Mouse (Mus musculus) C2C12 (cell line): Measurements from ENCODE around the gene Acoxl. TPM values are rescaled to one million over a fixed set of nuclear protein-coding genes. Genes with fewer than 3 reads are reported as not detected.

Experiments used
- H3K27me3 ChIP-seq: one replicate; pipeline ENCODE4 v1.6.1; 2011; ENCODE audit not compliant: control insufficient read depth, insufficient read depth, insufficient read length
- H3K36me3 ChIP-seq: one replicate; pipeline ENCODE4 v1.6.1; 2011; ENCODE audit not compliant: control insufficient read depth, insufficient read depth
- H3K4me3 ChIP-seq: one replicate; pipeline ENCODE4 v1.5.1; 2011; ENCODE audit warnings: mild to moderate bottlenecking, control low read depth; ENCODE audit not compliant: poor library complexity, insufficient read depth, severe bottlenecking
- H3K79me2 ChIP-seq: one replicate; pipeline ENCODE4 v1.6.1; 2011; ENCODE audit not compliant: control insufficient read depth, insufficient read depth
- H3K79me3 ChIP-seq: one replicate; pipeline ENCODE4 v1.6.1; 2011; ENCODE audit warnings: low read depth, control low read depth
- H3ac ChIP-seq: one replicate; pipeline ENCODE3; 2011; ENCODE audit warnings: low read depth; ENCODE audit not compliant: control insufficient read depth, insufficient read length
- CEBPB ChIP-seq: IDR thresholded peaks from one replicate; pipeline ENCODE4 v1.6.1; 2011; ENCODE audit warnings: low read depth, mild to moderate bottlenecking, control low read depth, moderate library complexity
- CTCF ChIP-seq: IDR thresholded peaks from one replicate; pipeline ENCODE4 v1.5.1; 2011; ENCODE audit not compliant: control insufficient read depth, insufficient read depth, insufficient read length
- FOSL1 ChIP-seq: IDR thresholded peaks from one replicate; pipeline ENCODE4 v1.8.0; 2011; ENCODE audit warnings: mild to moderate bottlenecking, low read length; ENCODE audit not compliant: poor library complexity, insufficient read depth, severe bottlenecking
- MAX ChIP-seq: IDR thresholded peaks from one replicate; pipeline ENCODE4 v1.6.1; 2011; ENCODE audit warnings: mild to moderate bottlenecking, control low read depth
- MYOD1 ChIP-seq: IDR thresholded peaks from one replicate; pipeline ENCODE4 v1.6.1; 2011; ENCODE audit warnings: low read depth; ENCODE audit not compliant: control insufficient read depth, insufficient read length
- MYOG ChIP-seq: IDR thresholded peaks from one replicate; pipeline ENCODE4 v1.6.1; 2011; ENCODE audit not compliant: control insufficient read depth, insufficient read length; ENCODE audit errors: extremely low read depth
- USF1 ChIP-seq: IDR thresholded peaks from one replicate; pipeline ENCODE4 v1.6.1; 2011; ENCODE audit warnings: low read depth, mild to moderate bottlenecking, control low read depth, moderate library complexity
- polyA plus RNA-seq: library from polyadenylated mRNA; unstranded; fragments of >200 nt; fragmentation: generic; extraction: Trizol; gene quantifications from one replicate; pipeline ENCODE4 v1.2.1, GENCODE M21; 2012; ENCODE audit warnings: missing spikeins

The Acoxl gene
- polyA plus RNA-seq, 1 experiment, result not detected

DNA sequence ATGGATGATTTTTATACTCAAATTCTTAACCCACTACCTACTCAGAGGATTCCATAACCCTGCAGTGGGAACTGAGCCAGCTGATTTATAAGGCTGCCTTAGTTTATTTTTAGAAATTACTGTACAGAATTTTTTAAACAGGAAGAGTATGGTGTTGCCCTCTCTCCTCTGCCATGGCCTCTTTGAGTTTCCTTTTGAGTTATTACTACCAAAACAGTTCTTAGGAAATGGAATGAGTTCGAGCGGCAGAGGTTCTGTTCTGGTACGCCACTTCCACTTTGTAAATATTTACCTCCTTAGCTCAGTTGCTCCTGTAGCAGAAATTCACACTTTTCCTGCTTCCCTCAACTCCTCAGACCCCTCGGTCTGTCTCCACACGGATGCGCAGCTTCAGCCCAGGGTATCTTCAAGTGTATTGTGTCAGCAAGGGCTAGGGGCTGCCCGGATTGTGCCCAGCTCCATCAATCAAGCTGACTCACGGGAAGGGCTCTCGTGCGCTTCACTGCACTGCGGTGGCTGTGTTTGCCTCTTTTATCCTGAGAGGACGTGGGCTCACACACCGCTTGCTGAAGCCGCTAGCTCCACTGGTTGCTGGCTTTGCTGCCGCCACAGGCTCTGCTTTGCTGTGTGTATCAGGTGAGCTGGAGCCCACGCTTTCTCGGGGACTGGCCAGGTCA, 320.2 kb downstream of the Acoxl start:
- Histone ChIP-seq H3ac (no peak overlapping the region), H3K4me3 (no peak overlapping the region), H3K79me3 (no peaks in the 10 kb centered on the region), H3K79me2 (no peaks in the 10 kb centered on the region), H3K27me3 (no peaks in the 10 kb centered on the region), H3K36me3 (peaks cover 8% of the 10 kb centered on the region)
- no peak for TF ChIP-seq MYOG
- TF ChIP-seq CTCF, result no peak
- TF ChIP-seq MYOD1, result no peak
- TF ChIP-seq USF1, result no peak
- no peak for TF ChIP-seq CEBPB

DNA sequence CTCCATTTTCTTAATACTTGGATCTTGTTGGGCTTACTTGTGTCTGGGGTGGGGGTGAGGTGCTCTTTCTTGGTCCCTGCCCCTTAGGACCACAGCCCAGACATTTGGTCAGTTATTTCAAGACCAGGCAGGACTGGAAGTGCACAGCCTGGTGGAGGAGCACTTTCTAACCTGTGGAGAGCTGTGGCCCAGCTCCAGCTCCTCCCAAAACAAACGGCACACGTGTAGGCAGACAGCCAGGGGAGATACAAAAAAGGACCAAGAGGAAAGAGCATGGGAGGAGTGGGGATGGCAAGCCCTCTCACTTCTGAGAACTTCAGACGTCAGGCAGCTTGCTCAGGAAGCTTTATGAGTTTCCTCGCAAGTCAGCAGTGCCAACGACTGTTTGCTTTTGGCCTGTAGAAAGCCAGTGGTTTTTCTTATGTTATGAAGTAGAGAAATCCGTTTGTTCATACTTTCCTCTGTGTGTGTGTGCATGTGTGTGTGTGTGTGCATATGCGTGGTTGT, 321.0 kb downstream of the Acoxl start:
- H3K27me3 ChIP-seq, result no peaks in the 10 kb centered on the region
- peaks cover 8% of the 10 kb centered on the region for H3K36me3 ChIP-seq
- no peaks in the 10 kb centered on the region for H3K79me2 ChIP-seq
- H3K4me3 ChIP-seq, result no peak overlapping the region
- H3K79me3 ChIP-seq, result no peaks in the 10 kb centered on the region
- TF ChIP-seq CEBPB, result no peak
- TF ChIP-seq CTCF, result no peak
- no peak for TF ChIP-seq FOSL1
- no peak for TF ChIP-seq MYOG
- TF ChIP-seq MAX, result no peak
- no peak for TF ChIP-seq MYOD1
- no peak for TF ChIP-seq USF1
- no peak overlapping the region for H3ac ChIP-seq

GRCm38 (mm10) chr2:128163177-128163576, 324.5 kb downstream of the Acoxl start:
- no peak for TF ChIP-seq CEBPB
- TF ChIP-seq MYOG, result no peak
- TF ChIP-seq USF1, result no peak
- no peak for TF ChIP-seq MAX
- TF ChIP-seq FOSL1, result no peak
- no peak for TF ChIP-seq MYOD1
- no peak for TF ChIP-seq CTCF
- H3K79me3 ChIP-seq, result no peaks in the 10 kb centered on the region
- H3K36me3 ChIP-seq, result peaks cover 2% of the 10 kb centered on the region
- H3K79me2 ChIP-seq, result no peaks in the 10 kb centered on the region
- no peak overlapping the region for H3K4me3 ChIP-seq
- H3ac ChIP-seq, result no peak overlapping the region
- no peaks in the 10 kb centered on the region for H3K27me3 ChIP-seq

GRCm38 (mm10) chr2:128166623-128167423, 328.1 kb downstream of the Acoxl start:
- no peaks in the 10 kb centered on the region for H3K79me3 ChIP-seq
- no peak for TF ChIP-seq USF1
- no peak for TF ChIP-seq FOSL1
- TF ChIP-seq MYOG, result no peak
- TF ChIP-seq MYOD1, result no peak
- no peak for TF ChIP-seq CTCF
- TF ChIP-seq CEBPB, result no peak
- no peak for TF ChIP-seq MAX
- H3ac ChIP-seq, result no peak overlapping the region
- no peaks in the 10 kb centered on the region for H3K79me2 ChIP-seq
- H3K36me3 ChIP-seq, result no peaks in the 10 kb centered on the region
- H3K4me3 ChIP-seq, result no peak overlapping the region
- H3K27me3 ChIP-seq, result no peaks in the 10 kb centered on the region

DNA sequence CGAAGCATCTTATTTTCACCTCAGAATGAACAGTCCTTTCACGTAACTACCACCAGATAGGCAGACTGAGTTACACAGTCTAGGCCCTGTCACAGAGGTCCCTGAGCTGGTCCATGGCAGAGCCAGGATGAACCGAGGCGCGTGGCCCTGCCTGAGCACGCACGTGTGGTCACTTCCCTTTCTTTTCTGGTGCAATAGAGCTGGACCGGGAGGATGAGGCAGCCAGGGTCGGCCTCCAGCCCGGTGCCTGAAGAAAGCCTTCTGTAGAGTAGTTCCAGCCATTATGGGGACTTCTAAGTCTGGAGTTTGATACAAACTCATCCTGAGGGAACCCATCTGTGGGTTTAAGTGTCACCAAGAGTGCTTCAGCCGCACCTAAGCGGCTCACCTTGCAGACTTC, 329.3 kb downstream of the Acoxl start:
- H3K79me3 ChIP-seq, result no peaks in the 10 kb centered on the region
- no peaks in the 10 kb centered on the region for H3K79me2 ChIP-seq
- no peaks in the 10 kb centered on the region for H3K36me3 ChIP-seq
- H3ac ChIP-seq, result no peak overlapping the region
- TF ChIP-seq FOSL1, result no peak
- no peak for TF ChIP-seq MYOG
- no peak for TF ChIP-seq USF1
- no peak for TF ChIP-seq CTCF
- no peak for TF ChIP-seq MAX
- no peak for TF ChIP-seq MYOD1
- TF ChIP-seq CEBPB, result no peak
- H3K27me3 ChIP-seq, result no peaks in the 10 kb centered on the region
- H3K4me3 ChIP-seq, result no peak overlapping the region

GRCm38 (mm10) chr2:128169486-128169885, 330.8 kb downstream of the Acoxl start:
- no peaks in the 10 kb centered on the region for H3K27me3 ChIP-seq
- no peak for TF ChIP-seq MAX
- TF ChIP-seq FOSL1, result no peak
- TF ChIP-seq MYOD1, result no peak
- no peak for TF ChIP-seq CTCF
- no peak for TF ChIP-seq CEBPB
- no peak for TF ChIP-seq USF1
- TF ChIP-seq MYOG, result no peak
- no peak overlapping the region for H3K4me3 ChIP-seq
- no peak overlapping the region for H3ac ChIP-seq
- H3K36me3 ChIP-seq, result no peaks in the 10 kb centered on the region
- no peaks in the 10 kb centered on the region for H3K79me3 ChIP-seq
- H3K79me2 ChIP-seq, result no peaks in the 10 kb centered on the region
